ENCODE assay signal across 9 mouse cellular contexts in the genomic region with DNA sequence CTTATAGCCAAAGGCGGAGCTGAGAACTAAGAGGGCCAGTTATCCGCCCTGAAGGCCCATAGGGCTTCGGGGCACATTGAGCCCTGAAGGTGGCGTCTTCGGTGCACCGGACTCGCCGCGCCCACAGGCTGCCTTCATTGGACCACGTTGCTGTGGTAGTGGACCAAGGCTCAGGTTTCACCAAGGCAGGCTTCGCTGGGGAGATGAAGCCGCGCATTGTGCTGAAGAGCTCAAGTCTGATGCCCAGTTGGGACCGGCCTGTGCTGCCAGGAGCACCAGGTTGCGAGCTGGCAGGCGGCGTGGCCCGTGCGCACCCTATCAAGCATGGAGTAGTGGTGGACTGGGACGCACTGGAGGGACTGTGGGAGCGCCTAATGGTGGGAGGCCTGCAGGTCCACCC. TPM values are rescaled to one million over a fixed set of nuclear protein-coding genes. Genes with fewer than 3 reads are reported as not detected.
DNase-seq lines count a peak whose midpoint lies in the region; ATAC-seq and TF ChIP-seq lines count a peak whose summit lies in the region.
"Had no signal": no experiment of that assay in that cellular context is flagged by ENCODE, and none has a peak within 500 bp of the region (broad histone marks: within the 10 kb centered on the region; RNA-seq: fewer than 3 reads in every experiment).

No protein-coding gene starts in this region.

- no peak for TF ChIP-seq EP300 in lung, postnatal 0 days (IDR thresholded peaks at IDR 0.05)

- H3K27me3 ChIP-seq in lung, postnatal 0 days (replicated peaks; ENCODE audit: insufficient read depth, low read length) = no peaks in the 10 kb centered on the region
- H3K27me3 ChIP-seq in limb, embryonic 15.5 days = peaks cover 13% of the 10 kb centered on the region; the same call in 1 of the 2 replicates

- no peak for DNase-seq in cerebellum, adult 11 months
- no peak for DNase-seq in lung, postnatal 0 days (ENCODE audit: low spot score)
- DNase-seq in lung, adult 2 months = no peak
- no peak for DNase-seq in adrenal gland, adult 8-10 months
- DNase-seq in frontal cortex, postnatal 14 days (ENCODE audit: low spot score in 2 of 2) = no peak
- no peak for DNase-seq in T-cell, adult 2 months (ENCODE audit: low spot score)

- no peak overlapping the region for H3K9ac ChIP-seq in lung, postnatal 0 days (replicated peaks; ENCODE audit: low read depth)
- no peak overlapping the region for H3K9ac ChIP-seq in limb, embryonic 15.5 days
- H3K9ac ChIP-seq: midbrain, embryonic 12.5 days had no signal

- TF ChIP-seq POLR2A in lung, adult 2 months (IDR thresholded peaks at IDR 0.05; ENCODE audit: borderline replicate concordance, extremely low read depth, low read depth, low read length) = no peak

- ATAC-seq in cerebellum, adult (ENCODE audit: insufficient number of reproducible peaks, low FRiP score, low TSS enrichment) = peak; percentile 49; the same call in 1 of the 2 replicates
- peak; percentile 6 for ATAC-seq in lung, postnatal 0 days
- ATAC-seq in limb, embryonic 15.5 days (ENCODE audit: insufficient number of reproducible peaks, low FRiP score, low TSS enrichment, low read depth) = no peak

- WGBS in lung, postnatal 0 days = 25% methylated on average over 21 of the region's 21 CpGs
- 49% methylated on average over 21 of the region's 21 CpGs for WGBS in lung, adult 2 months
- 24% methylated on average over 21 of the region's 21 CpGs for WGBS in limb, embryonic 15.5 days

- H3K27ac ChIP-seq in lung, postnatal 0 days (ENCODE audit: low read length) = no peak overlapping the region
- no peak overlapping the region for H3K27ac ChIP-seq in limb, embryonic 15.5 days

- TF ChIP-seq CTCF in lung, postnatal 0 days (IDR thresholded peaks at IDR 0.05) = peak; percentile 27; the same call in 1 of the 2 replicates
- no peak for TF ChIP-seq CTCF in lung, adult 2 months (IDR thresholded peaks at IDR 0.05; ENCODE audit: insufficient read depth, low read length)

- peaks cover 16% of the 10 kb centered on the region for H3K4me1 ChIP-seq in lung, postnatal 0 days (ENCODE audit: insufficient read depth, low read depth, low read length)
- peaks cover 10% of the 10 kb centered on the region for H3K4me1 ChIP-seq in lung, adult 2 months (ENCODE audit: control insufficient read depth, insufficient read depth, low read length)
- H3K4me1 ChIP-seq in limb, embryonic 15.5 days = peaks cover 29% of the 10 kb centered on the region

- peak overlapping the region; percentile 23; the same call in 1 of the 2 replicates for H3K4me3 ChIP-seq in lung, postnatal 0 days (ENCODE audit: low read depth, low read length)
- no peak overlapping the region for H3K4me3 ChIP-seq in lung, adult 2 months (replicated peaks; ENCODE audit: extremely low read depth, low read depth, low read length)
- H3K4me3 ChIP-seq in limb, embryonic 15.5 days = peak overlapping the region; percentile 11
- H3K4me3 ChIP-seq: midbrain, embryonic 12.5 days had no signal

- H3K4me2 ChIP-seq in lung, postnatal 0 days (replicated peaks; ENCODE audit: low read depth, low read length) = peak overlapping the region; percentile 56
- peak overlapping the region; percentile 35 for H3K4me2 ChIP-seq in limb, embryonic 15.5 days

- H3K36me3 ChIP-seq in lung, postnatal 0 days (ENCODE audit: insufficient read depth, low read length) = no peaks in the 10 kb centered on the region
- H3K36me3 ChIP-seq in limb, embryonic 15.5 days = no peaks in the 10 kb centered on the region
- H3K36me3 ChIP-seq: midbrain, embryonic 12.5 days had no signal

- no peaks in the 10 kb centered on the region for H3K9me3 ChIP-seq in lung, postnatal 0 days (ENCODE audit: low read length)
- H3K9me3 ChIP-seq in limb, embryonic 15.5 days = no peaks in the 10 kb centered on the region
- H3K9me3 ChIP-seq: midbrain, embryonic 12.5 days had no signal

RNA-seq across cellular contexts. Expression of gene Actl10, which starts 0.4 kb away (rescaled TPM):
- not detected in 2 replicates for polyA plus RNA-seq in lung, postnatal 0 days (2015; fragmentation: Nextera tagmentation; extraction: Ambion mirVana)
- 0.07 TPM in 2 replicates for polyA plus RNA-seq in lung, adult 2 months (2012; rRNA removed)
- 0.19 and 0.37 TPM in 2 replicates for polyA plus RNA-seq in limb, embryonic 15.5 days (2015; fragmentation: Nextera tagmentation; extraction: Ambion mirVana)
- total RNA-seq in adrenal gland, adult 8-10 months (2022) = under 1 TPM in 2 of 4 experiments, not detected in 2; 0.17 to 0.31 TPM

RNA-seq across cellular contexts. Expression of gene 1700003F12Rik, which starts 5.0 kb away (rescaled TPM):
- 0.89 and 1.3 TPM in 2 replicates for polyA plus RNA-seq in lung, postnatal 0 days (2015; fragmentation: Nextera tagmentation; extraction: Ambion mirVana)
- 0.98 TPM in 1 of 2 replicates, not detected in the other for polyA plus RNA-seq in lung, adult 2 months (2012; rRNA removed)
- polyA plus RNA-seq in limb, embryonic 15.5 days (2015; fragmentation: Nextera tagmentation; extraction: Ambion mirVana) = 0.67 and 0.71 TPM in 2 replicates
- under 1 TPM in 2 of 4 experiments, not detected in 2; 0.46 to 0.71 TPM for total RNA-seq in adrenal gland, adult 8-10 months (2022)

RNA-seq across cellular contexts. Expression of gene Necab3, which starts 6.8 kb away (rescaled TPM):
- polyA plus RNA-seq in lung, postnatal 0 days (2015; fragmentation: Nextera tagmentation; extraction: Ambion mirVana) = 0.81 and 1.4 TPM in 2 replicates
- 1.2 and 1.8 TPM in 2 replicates for polyA plus RNA-seq in lung, adult 2 months (2012; rRNA removed)
- 3.7 and 4.0 TPM in 2 replicates for polyA plus RNA-seq in limb, embryonic 15.5 days (2015; fragmentation: Nextera tagmentation; extraction: Ambion mirVana)
- 1 to 10 TPM in 3 of 4 experiments, under 1 TPM in 1; 0.41 to 3.1 (median 2.6) TPM for total RNA-seq in adrenal gland, adult 8-10 months (2022)

RNA-seq across cellular contexts. Expression of gene E2f1, which starts 17.8 kb away (rescaled TPM):
- polyA plus RNA-seq in lung, postnatal 0 days (2015; fragmentation: Nextera tagmentation; extraction: Ambion mirVana) = 5.4 and 7.5 TPM in 2 replicates
- 9.8 and 12.6 TPM in 2 replicates for polyA plus RNA-seq in lung, adult 2 months (2012; rRNA removed)
- polyA plus RNA-seq in limb, embryonic 15.5 days (2015; fragmentation: Nextera tagmentation; extraction: Ambion mirVana) = 18.3 and 23.1 TPM in 2 replicates
- 10 to 100 TPM in 3 of 4 experiments, 1 to 10 TPM in 1; 9.9 to 12.9 (median 12.0) TPM for total RNA-seq in adrenal gland, adult 8-10 months (2022)

RNA-seq across cellular contexts. Expression of gene Pxmp4, which starts 51.6 kb away (rescaled TPM):
- polyA plus RNA-seq in lung, postnatal 0 days (2015; fragmentation: Nextera tagmentation; extraction: Ambion mirVana) = 29.0 and 33.5 TPM in 2 replicates
- 40.8 and 41.3 TPM in 2 replicates for polyA plus RNA-seq in lung, adult 2 months (2012; rRNA removed)
- polyA plus RNA-seq in limb, embryonic 15.5 days (2015; fragmentation: Nextera tagmentation; extraction: Ambion mirVana) = 30.8 and 32.3 TPM in 2 replicates
- 10 to 100 TPM; 28.8 to 36.5 (median 32.1) TPM for total RNA-seq in adrenal gland, adult 8-10 months (2022)
